Mouse (Mus musculus) frontal cortex, adult 2 months (tissue): ENCODE measurements around the gene Filip1. TPM values are rescaled to one million over a fixed set of nuclear protein-coding genes. Genes with fewer than 3 reads are reported as not detected.

Source experiments
- DNase-seq, 2 experiments: peaks; one replicate each; pipeline ENCODE4 v3.0.0; 2022; ENCODE audit warnings: low spot score in 1 of 2; ENCODE audit errors: extremely low spot score in 1 of 2
- polyA plus RNA-seq: library from polyadenylated mRNA; depleted of rRNA; stranded (reverse); fragments of >200 nt; gene quantifications from 2 replicates; pipeline ENCODE4 v1.2.3, GENCODE M21; 2012

Gene Filip1
- polyA plus RNA-seq, 1 experiment = 10.0 TPM

- no peak for DNase-seq
These were observed 61.3 kb downstream of the Filip1 start for GRCm38 (mm10) chr9:79951339-79951738.

DNA sequence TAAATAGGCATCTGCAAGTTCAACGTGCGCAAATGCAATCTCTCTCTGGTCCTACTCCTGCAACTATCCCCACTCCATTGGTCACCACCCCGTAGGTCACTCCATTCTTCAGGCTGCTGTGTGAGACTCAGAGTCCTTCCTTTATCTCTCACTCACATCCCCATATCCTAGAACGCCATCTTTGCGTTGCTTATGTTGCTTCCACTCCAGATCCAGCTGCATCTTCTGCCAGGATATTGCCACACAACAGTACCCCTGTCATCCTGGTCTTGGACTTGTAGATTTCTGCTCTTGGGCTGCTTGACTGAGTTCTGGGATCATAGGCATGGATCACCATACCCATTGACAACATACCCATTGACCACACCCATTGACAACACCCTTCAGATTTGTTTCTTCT is 62.0 kb downstream of the Filip1 start:
- DNase-seq = no peak

GRCm38 (mm10) chr9:79950038-79950437 is 62.6 kb downstream of the Filip1 start:
- DNase-seq = no peak

DNA sequence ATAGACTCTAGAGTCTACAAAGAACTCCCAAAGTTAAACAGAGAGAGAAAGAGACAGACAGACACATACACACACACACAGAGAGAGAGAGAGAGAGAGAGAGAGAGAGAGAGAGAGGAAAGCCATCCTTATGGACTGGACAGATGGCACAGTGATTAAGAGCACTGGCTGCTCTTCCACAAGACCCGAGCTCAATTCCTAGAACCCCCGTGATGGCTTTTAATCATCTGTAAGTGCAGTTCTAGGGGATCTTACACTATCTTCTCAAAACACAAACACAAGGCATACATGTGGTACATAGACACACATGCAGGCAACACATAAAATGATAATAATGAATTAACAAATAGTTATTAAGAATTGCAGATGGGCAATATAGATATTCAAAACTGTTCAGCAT is 64.3 kb downstream of the Filip1 start:
- no peak for DNase-seq

GRCm38 (mm10) chr9:79947973-79948372 is 64.7 kb downstream of the Filip1 start:
- DNase-seq = no peak

DNA sequence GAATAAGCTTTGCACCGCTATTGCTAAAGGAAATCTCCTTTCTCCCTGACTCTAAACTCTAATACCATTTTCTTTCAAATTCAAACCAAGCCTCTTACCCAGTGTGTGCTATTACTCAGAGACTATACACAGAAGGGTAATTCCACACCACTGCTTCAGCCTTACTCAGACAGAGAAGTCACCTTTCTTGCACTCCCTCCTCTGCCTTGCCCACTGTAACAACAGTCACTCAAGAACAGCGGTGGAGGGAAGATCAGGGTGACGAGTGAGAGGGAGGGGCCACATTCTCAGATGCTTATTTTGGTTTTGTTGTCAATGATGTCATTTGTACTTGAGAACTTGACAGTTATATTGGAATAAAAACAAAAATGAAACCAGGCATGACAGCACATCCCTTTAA is 65.2 kb downstream of the Filip1 start:
- DNase-seq = no peak

GRCm38 (mm10) chr9:79944872-79945271 is 67.8 kb downstream of the Filip1 start:
- DNase-seq = no peak

DNA sequence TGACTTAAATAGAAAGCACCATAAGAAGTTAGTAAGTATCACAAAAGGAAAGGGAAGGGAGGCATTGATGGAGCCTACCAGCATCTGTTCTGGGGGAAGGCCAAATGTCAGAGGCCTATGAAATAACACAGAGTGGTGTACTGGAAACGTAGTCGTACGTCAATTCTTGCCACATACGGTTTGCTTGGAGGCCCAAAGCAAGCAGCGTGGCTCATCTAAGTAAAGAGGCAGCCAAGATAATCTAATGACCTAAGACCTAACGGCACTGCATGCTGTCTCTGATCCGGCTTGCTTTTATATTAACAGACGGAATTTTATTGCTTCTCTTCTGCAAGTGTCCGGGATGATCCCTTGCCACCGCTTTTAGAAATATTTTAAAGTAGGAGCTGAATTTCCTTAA is 68.7 kb downstream of the Filip1 start:
- no peak for DNase-seq

- DNase-seq = no peak
These were observed 74.0 kb downstream of the Filip1 start for GRCm38 (mm10) chr9:79938416-79939206.

- DNase-seq = no peak
These were observed 75.1 kb downstream of the Filip1 start for GRCm38 (mm10) chr9:79937570-79937969.

DNA sequence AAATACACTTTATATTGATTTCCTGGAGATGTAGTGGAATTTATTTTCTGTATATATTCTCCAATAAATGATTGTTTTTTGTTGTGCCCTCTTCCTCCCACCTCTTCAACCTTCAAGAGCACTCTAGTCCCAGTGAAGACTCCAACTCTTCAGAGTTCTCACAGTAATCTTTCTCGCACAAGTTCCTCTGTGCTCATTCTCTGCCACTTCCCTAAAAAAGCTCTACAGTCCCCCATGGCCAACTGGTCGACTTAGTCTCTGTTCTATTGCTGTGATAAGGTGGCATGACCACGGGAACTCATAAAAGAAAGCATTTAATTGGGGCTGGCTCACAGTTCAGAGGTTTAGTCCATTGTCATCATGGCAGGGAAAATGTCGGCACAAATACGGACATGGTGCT is 80.1 kb downstream of the Filip1 start:
- DNase-seq = no peak

GRCm38 (mm10) chr9:79928092-79928491 is 84.6 kb downstream of the Filip1 start:
- DNase-seq = no peak

DNA sequence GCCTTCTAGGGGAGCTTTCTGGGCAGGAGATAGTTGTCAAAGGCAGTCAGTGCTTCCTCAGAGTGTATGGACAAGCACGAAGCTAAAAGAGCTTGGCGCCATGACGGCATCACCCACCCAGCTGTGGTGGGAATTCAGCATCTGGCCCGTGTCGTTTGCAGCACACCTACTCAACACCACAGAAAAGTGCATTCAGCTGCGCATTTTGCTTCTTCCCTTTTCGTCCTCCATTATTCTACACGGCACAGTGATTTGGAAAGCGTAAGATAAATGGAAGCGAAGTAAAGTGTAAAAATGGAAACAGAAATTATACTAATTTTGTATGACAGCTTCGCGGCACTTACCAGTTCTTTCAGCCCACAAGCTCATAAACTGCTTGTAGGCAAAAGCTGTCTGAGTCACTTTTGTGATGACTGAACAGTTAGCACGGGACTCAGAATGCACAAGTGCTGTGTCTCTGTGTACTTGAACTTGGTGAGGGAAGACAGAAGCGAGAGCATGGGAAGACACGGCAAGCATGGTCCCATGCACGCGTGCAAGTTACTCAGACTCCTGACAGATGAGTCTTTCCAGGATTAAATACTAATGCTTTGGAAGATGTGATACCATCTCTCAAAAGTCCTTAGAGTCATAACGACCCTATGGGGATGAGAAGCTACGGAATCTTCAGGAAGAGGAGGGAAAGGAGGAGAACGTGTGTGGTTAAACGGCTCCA is 85.3 kb downstream of the Filip1 start:
- peak; percentile 28 to 62 for DNase-seq

GRCm38 (mm10) chr9:79926464-79927155 is 86.0 kb downstream of the Filip1 start:
- DNase-seq = no peak

DNA sequence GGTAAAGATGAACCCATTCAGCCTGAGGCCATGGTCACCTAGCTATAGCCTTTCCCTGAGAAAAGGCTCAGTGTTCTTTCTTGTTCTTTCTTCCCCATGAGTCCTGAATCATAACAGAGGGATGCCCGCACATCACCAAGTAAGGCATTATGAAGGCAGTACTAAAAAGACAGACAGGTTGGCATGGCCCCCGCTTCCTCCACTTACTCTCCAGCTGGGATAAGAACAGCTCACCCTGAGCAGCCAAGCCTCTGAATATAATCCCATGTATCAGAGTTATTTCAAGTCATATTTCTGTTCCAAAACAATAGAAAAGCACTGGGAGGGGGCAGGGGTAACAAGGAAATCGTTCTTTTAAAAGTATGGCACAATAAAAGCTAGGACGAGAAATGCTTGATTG is 86.7 kb downstream of the Filip1 start:
- DNase-seq = no peak

DNA sequence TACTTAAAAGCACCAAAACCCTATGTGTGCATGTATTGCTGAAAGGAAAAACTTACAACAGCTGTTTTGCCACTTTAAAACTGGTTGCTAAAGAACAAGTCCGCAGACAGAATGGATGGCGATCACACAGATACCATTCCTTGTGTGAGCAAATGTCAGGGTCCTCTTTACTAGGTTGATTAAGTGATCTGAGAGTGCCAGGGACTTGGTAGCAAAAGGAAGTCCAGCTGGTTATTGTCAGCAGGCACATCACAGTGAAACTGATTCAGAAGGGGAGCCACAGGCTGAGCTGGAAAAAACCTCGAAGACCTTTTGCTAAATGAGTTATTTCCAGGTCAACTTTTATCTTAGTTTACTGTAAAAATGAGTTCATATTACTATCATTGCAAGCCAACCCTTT is 89.4 kb downstream of the Filip1 start:
- no peak for DNase-seq

- no peak for DNase-seq
These were observed 90.2 kb downstream of the Filip1 start for GRCm38 (mm10) chr9:79922493-79922760.

DNA sequence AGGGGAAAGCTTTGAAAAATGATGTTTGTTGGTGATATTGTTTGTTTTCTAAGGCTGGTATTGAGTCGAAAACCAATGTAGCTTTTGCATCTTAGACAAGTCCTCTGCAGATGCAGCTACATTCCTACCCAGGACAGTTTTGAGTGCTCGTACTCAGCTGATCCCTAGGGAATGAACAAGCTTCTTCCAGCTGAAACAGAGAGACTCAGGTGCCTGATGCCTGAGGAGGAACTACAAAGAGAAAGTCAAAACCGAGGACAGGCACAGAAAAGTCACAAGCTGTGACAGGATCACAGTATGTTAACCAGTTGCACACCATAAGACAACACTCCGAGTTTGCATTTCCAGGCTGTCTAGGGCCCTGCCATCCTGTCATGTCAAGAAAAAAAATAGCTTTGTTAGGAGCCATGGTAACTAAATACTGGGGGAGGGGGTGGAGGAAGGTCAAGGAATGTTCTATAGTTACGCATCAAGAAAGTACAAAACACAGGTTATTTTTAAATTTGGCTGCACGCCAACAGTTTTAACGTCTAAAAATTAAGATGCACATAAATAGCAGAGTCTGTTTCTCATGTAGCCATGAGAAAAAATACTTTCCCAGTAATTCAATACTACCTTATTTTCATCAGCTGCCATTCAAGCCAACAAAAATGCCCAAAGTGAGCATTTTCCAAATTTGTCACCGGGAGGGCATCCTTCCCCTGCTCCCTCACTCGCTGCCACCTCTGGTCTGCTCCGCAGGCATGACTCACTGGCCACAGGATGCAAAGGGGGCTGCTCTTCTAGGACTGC is 90.8 kb downstream of the Filip1 start:
- no peak for DNase-seq

GRCm38 (mm10) chr9:79920540-79920933 is 92.1 kb downstream of the Filip1 start:
- DNase-seq = no peak

DNA sequence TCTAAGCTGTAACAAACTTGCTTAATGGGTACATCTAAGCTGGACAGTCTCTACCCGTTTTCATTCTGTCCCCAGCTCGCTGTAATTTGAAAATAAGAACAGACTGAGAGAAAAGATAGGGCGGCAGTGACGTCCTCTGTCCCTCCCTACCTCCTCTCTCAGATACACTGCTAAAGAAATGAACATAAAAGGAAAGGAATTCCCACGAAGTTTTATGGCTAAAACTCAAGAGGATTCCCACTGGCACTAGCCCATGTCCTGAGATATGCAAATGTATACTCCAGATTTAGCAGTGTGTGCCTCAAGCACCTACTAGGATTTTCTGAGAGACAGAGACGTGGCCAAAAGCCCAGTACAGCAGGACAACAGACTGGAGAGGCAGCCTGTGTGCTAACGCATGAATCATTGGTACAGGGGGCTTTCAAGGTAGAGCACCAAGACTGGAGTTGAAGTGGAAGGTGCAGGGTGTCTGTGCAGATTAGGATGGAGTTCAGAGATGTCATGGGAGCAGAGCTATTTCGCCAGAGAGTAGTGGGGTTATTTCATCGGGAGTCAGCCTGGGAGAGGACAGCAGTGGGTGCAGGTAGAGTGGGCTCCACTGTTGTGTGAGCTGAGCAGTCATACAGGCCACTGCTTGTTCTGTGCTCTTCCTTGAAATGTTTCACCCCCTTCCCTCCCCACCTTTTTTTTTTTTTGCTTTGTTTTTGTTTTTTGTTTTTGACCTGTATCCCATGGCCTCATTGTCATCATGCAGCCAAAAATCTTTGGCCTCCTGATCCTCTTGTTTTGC is 92.7 kb downstream of the Filip1 start:
- peak in 1 of 2 experiments; percentile 28 for DNase-seq
